Comparison of ENCODE assay signal across 9 mouse cellular contexts in the genomic region with DNA sequence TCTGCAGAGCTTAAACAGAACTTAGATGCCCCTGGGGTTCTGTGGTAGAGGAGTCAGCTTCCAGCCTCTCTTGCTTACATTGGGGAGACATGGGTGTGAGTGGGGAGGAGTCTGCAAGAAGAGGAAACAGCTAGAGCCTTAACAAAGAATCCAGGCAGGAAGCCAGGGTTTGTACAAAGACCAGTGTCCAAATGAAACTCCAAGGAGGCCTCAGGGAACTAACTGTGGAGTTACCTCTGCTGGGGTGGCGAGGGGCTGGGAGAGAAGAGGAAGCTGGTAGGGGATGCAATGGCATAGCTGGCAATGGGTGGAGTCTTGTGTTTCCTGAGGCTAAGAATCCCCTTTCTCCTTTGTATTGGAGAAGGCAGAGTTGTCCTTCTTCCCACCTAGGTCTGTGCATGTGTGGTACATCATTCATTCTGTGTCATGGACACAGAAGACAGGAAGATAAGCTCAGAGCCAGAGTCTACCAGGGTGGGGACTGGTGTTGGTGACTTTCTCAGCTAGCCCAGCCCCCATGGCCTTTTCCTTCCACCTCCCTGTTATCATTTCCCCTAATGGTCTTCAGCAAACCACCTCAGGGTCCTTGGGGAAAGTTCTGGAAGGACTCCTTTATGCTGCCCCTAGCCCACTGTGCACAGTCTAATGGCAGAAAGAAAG. TPM values are rescaled to one million over a fixed set of nuclear protein-coding genes. Genes with fewer than 3 reads are reported as not detected.
DNase-seq lines count a peak whose midpoint lies in the region; ATAC-seq lines count a peak whose summit lies in the region.
"Had no signal": no experiment of that assay in that cellular context is flagged by ENCODE, and none has a peak within 500 bp of the region (broad histone marks: within the 10 kb centered on the region; RNA-seq: fewer than 3 reads in every experiment).

No protein-coding gene starts in this region.

- H3K27ac ChIP-seq in heart, embryonic 12.5 days (ENCODE audit: poor library complexity, severe bottlenecking): peak overlapping the region; percentile 56; the same call in 1 of the 2 replicates
- H3K27ac ChIP-seq in stomach, embryonic 15.5 days: peak overlapping the region; percentile 40
- H3K27ac ChIP-seq: forebrain, embryonic 13.5 days had no signal

- no peaks in the 10 kb centered on the region for H3K36me3 ChIP-seq in heart, embryonic 12.5 days
- no peaks in the 10 kb centered on the region for H3K36me3 ChIP-seq in stomach, embryonic 15.5 days

- no peak overlapping the region for H3K9ac ChIP-seq in heart, embryonic 12.5 days
- no peak overlapping the region for H3K9ac ChIP-seq in stomach, embryonic 15.5 days
- H3K9ac ChIP-seq: forebrain, embryonic 13.5 days had no signal

- no peak overlapping the region for H3K4me3 ChIP-seq in heart, embryonic 12.5 days
- H3K4me3 ChIP-seq in stomach, embryonic 15.5 days (replicated peaks): no peak overlapping the region
- H3K4me3 ChIP-seq: forebrain, embryonic 13.5 days had no signal

- peak; percentile 51 for DNase-seq in kidney, adult 11 months
- no peak for DNase-seq in kidney, adult 18-20 months
- peak; percentile 71 for DNase-seq in liver
- no peak for DNase-seq in c-Kit-positive CD71-positive TER-119-positive erythroid progenitor cells, embryonic 14.5 days (ENCODE audit: low spot score)

- no peaks in the 10 kb centered on the region for H3K9me3 ChIP-seq in heart, embryonic 12.5 days (replicated peaks)
- no peaks in the 10 kb centered on the region for H3K9me3 ChIP-seq in stomach, embryonic 15.5 days
- H3K9me3 ChIP-seq: forebrain, embryonic 13.5 days had no signal

- 68% methylated on average over 1 of the region's 1 CpGs for WGBS in heart, embryonic 12.5 days
- WGBS in stomach, embryonic 15.5 days: 38% methylated on average over 1 of the region's 1 CpGs

- peaks cover 46% of the 10 kb centered on the region for H3K4me1 ChIP-seq in heart, embryonic 12.5 days (replicated peaks)
- peaks cover 20% of the 10 kb centered on the region for H3K4me1 ChIP-seq in stomach, embryonic 15.5 days

- ATAC-seq in heart, embryonic 12.5 days (ENCODE audit: insufficient number of reproducible peaks, low FRiP score): no peak
- peak; percentile 38; the same call in 1 of the 2 replicates for ATAC-seq in stomach, embryonic 15.5 days (ENCODE audit: insufficient read depth, low FRiP score, low read depth)
- no peak for ATAC-seq in frontal cortex, adult (ENCODE audit: low TSS enrichment)
- no peak for ATAC-seq in monocyte, adult 5-6 weeks (replicated peaks; ENCODE audit: insufficient number of reproducible peaks, low FRiP score, low TSS enrichment, poor library complexity, severe bottlenecking)
- ATAC-seq: forebrain, embryonic 13.5 days had no signal

- H3K4me2 ChIP-seq in heart, embryonic 12.5 days: no peak overlapping the region
- no peak overlapping the region for H3K4me2 ChIP-seq in stomach, embryonic 15.5 days
- H3K4me2 ChIP-seq: forebrain, embryonic 13.5 days had no signal

- no peaks in the 10 kb centered on the region for H3K27me3 ChIP-seq in heart, embryonic 12.5 days (replicated peaks)
- H3K27me3 ChIP-seq in stomach, embryonic 15.5 days (replicated peaks): no peaks in the 10 kb centered on the region
- H3K27me3 ChIP-seq: forebrain, embryonic 13.5 days had no signal

RNA-seq across cellular contexts. Expression of a gene that starts 28.9 kb away (rescaled TPM):
- polyA plus RNA-seq in heart, embryonic 12.5 days (2016; fragmentation: Nextera tagmentation; extraction: Ambion mirVana): 27.9 and 29.2 TPM in 2 replicates
- 26.9 and 27.1 TPM in 2 replicates for polyA plus RNA-seq in stomach, embryonic 15.5 days (2015; fragmentation: Nextera tagmentation; extraction: Ambion mirVana)
- 0.10 to 2.1 TPM (median 0.11 TPM) in 3 replicates for total RNA-seq in monocyte, adult 5-6 weeks (2017)

Comparison
In these comparisons a context has a peak if more than half of its experiments do, and no peak if none do; other contexts are left out.
1. DNase-seq: peak in kidney, adult 11 months (single experiment) and liver (single experiment); none in kidney, adult 18-20 months (single experiment) and c-Kit-positive CD71-positive TER-119-positive erythroid progenitor cells, embryonic 14.5 days (single experiment).